Comparison of ENCODE assay signal across 8 mouse cellular contexts in genomic region chr1:93114713-93115463, GRCm38 (mm10). TPM values are rescaled to one million over a fixed set of nuclear protein-coding genes. Genes with fewer than 3 reads are reported as not detected.
A peak's percentile ranks its signal among the peaks of the same experiment; 100 is the strongest.
DNase-seq lines count a peak whose midpoint lies in the region; ATAC-seq and TF ChIP-seq lines count a peak whose summit lies in the region.

No protein-coding gene starts in this region.

- peak overlapping the region; percentile 70 for H3K4me2 ChIP-seq in heart, embryonic 13.5 days
- H3K4me2 ChIP-seq in kidney, postnatal 0 days (ENCODE audit: low read length) = peak overlapping the region; percentile 51
- peak overlapping the region; percentile 51 for H3K4me2 ChIP-seq in liver, embryonic 11.5 days

- H3K9ac ChIP-seq in heart, embryonic 13.5 days = peak overlapping the region; percentile 64
- no peak overlapping the region for H3K9ac ChIP-seq in kidney, postnatal 0 days (ENCODE audit: low read depth, low read length)
- no peak overlapping the region for H3K9ac ChIP-seq in liver, embryonic 11.5 days (ENCODE audit: low read depth, low read length)

- H3K4me1 ChIP-seq in embryonic facial prominence, embryonic 10.5 days = peaks cover 15% of the 10 kb centered on the region
- peaks cover 7% of the 10 kb centered on the region; the same call in 1 of the 2 replicates for H3K4me1 ChIP-seq in heart, embryonic 13.5 days
- peaks cover 5% of the 10 kb centered on the region; the same call in 1 of the 2 replicates for H3K4me1 ChIP-seq in kidney, postnatal 0 days (replicated peaks; ENCODE audit: insufficient read depth, low read length)
- no peaks in the 10 kb centered on the region for H3K4me1 ChIP-seq in liver, embryonic 11.5 days (replicated peaks; ENCODE audit: control insufficient read depth, insufficient read depth, low read length)

- H3K9me3 ChIP-seq in embryonic facial prominence, embryonic 10.5 days = peaks cover 9% of the 10 kb centered on the region; the same call in 1 of the 2 replicates
- peaks cover 7% of the 10 kb centered on the region for H3K9me3 ChIP-seq in heart, embryonic 13.5 days
- no peaks in the 10 kb centered on the region for H3K9me3 ChIP-seq in kidney, postnatal 0 days (replicated peaks; ENCODE audit: low read length)
- H3K9me3 ChIP-seq in liver, embryonic 11.5 days (ENCODE audit: control insufficient read depth, low read length) = no peaks in the 10 kb centered on the region

- DNase-seq in adrenal gland, postnatal 10 days = peak; percentile 76
- peak; percentile 96 for DNase-seq in embryonic facial prominence, embryonic 10.5 days (ENCODE audit: low spot score)
- DNase-seq in kidney, postnatal 0 days (ENCODE audit: low spot score) = peak; percentile 90
- peak; percentile 71 for DNase-seq in liver, embryonic 11.5 days (ENCODE audit: low spot score)
- peak; percentile 95 for DNase-seq in neural tube, embryonic 10.5 days (ENCODE audit: extremely low spot score, low spot score)
- DNase-seq in thymus, postnatal 14 days = peak; percentile 69

- TF ChIP-seq CTCF in C2C12 (IDR thresholded peaks at IDR 0.05; ENCODE audit: control insufficient read depth, insufficient read depth, insufficient read length) = no peak
- no peak for TF ChIP-seq CTCF in kidney, postnatal 0 days (IDR thresholded peaks at IDR 0.05; ENCODE audit: low read depth)

- peaks cover 13% of the 10 kb centered on the region for H3K27me3 ChIP-seq in C2C12 (ENCODE audit: control insufficient read depth, insufficient read depth, insufficient read length)
- H3K27me3 ChIP-seq in embryonic facial prominence, embryonic 10.5 days (replicated peaks; ENCODE audit: low read depth, poor library complexity, severe bottlenecking) = peaks cover 16% of the 10 kb centered on the region; the same call in 1 of the 2 replicates
- peaks cover 21% of the 10 kb centered on the region for H3K27me3 ChIP-seq in heart, embryonic 13.5 days (replicated peaks)
- no peaks in the 10 kb centered on the region for H3K27me3 ChIP-seq in kidney, postnatal 0 days (ENCODE audit: insufficient read depth, low read length)
- no peaks in the 10 kb centered on the region for H3K27me3 ChIP-seq in liver, embryonic 11.5 days (replicated peaks; ENCODE audit: control insufficient read depth, insufficient read depth, low read length)

- no peak overlapping the region for H3ac ChIP-seq in C2C12 (ENCODE audit: control insufficient read depth, insufficient read length, low read depth)

- no peaks in the 10 kb centered on the region for H3K36me3 ChIP-seq in C2C12 (ENCODE audit: control insufficient read depth, insufficient read depth)
- H3K36me3 ChIP-seq in embryonic facial prominence, embryonic 10.5 days (replicated peaks) = no peaks in the 10 kb centered on the region
- H3K36me3 ChIP-seq in heart, embryonic 13.5 days = no peaks in the 10 kb centered on the region
- H3K36me3 ChIP-seq in kidney, postnatal 0 days (ENCODE audit: insufficient read depth, low read length) = no peaks in the 10 kb centered on the region
- no peaks in the 10 kb centered on the region for H3K36me3 ChIP-seq in liver, embryonic 11.5 days (ENCODE audit: control insufficient read depth, insufficient read depth, low read length)

- H3K79me3 ChIP-seq in C2C12 (ENCODE audit: low read depth) = no peaks in the 10 kb centered on the region

- H3K4me3 ChIP-seq in C2C12 (ENCODE audit: insufficient read depth, poor library complexity, severe bottlenecking) = peak overlapping the region; percentile 6
- H3K4me3 ChIP-seq in embryonic facial prominence, embryonic 10.5 days = peak overlapping the region; percentile 58
- peak overlapping the region; percentile 44 for H3K4me3 ChIP-seq in heart, embryonic 13.5 days
- peak overlapping the region; percentile 9; the same call in 1 of the 2 replicates for H3K4me3 ChIP-seq in kidney, postnatal 0 days (replicated peaks; ENCODE audit: low read depth, low read length)
- H3K4me3 ChIP-seq in liver, embryonic 11.5 days (ENCODE audit: low read depth, low read length) = no peak overlapping the region

- 25% methylated on average over 21 of the region's 21 CpGs for WGBS in embryonic facial prominence, embryonic 10.5 days
- 27% methylated on average over 21 of the region's 21 CpGs for WGBS in heart, embryonic 13.5 days
- WGBS in kidney, postnatal 0 days = 26% methylated on average over 21 of the region's 21 CpGs
- 29% methylated on average over 21 of the region's 21 CpGs for WGBS in liver, embryonic 11.5 days

- H3K27ac ChIP-seq in embryonic facial prominence, embryonic 10.5 days (replicated peaks) = peak overlapping the region; percentile 80
- no peak overlapping the region for H3K27ac ChIP-seq in heart, embryonic 13.5 days (replicated peaks)
- no peak overlapping the region for H3K27ac ChIP-seq in kidney, postnatal 0 days
- H3K27ac ChIP-seq in liver, embryonic 11.5 days (ENCODE audit: low read depth, low read length) = no peak overlapping the region

- no peak for ATAC-seq in heart, embryonic 13.5 days (ENCODE audit: extremely low read depth, insufficient number of reproducible peaks, low FRiP score, low TSS enrichment)
- peak; percentile 97 for ATAC-seq in kidney, postnatal 0 days (replicated peaks; ENCODE audit: low FRiP score, low read depth)
- peak; percentile 78 for ATAC-seq in liver, embryonic 11.5 days (replicated peaks; ENCODE audit: low FRiP score)

- H3K79me2 ChIP-seq in C2C12 (ENCODE audit: control insufficient read depth, insufficient read depth) = no peaks in the 10 kb centered on the region

TF ChIP-seq in C2C12, 6 proteins besides CTCF, POLR2A, EP300 and RAD21:
- TF ChIP-seq MYOD1 (IDR thresholded peaks at IDR 0.05; ENCODE audit: control insufficient read depth, insufficient read length, low read depth) = no peak
- TF ChIP-seq CEBPB (IDR thresholded peaks at IDR 0.05; ENCODE audit: low read depth) = no peak
- TF ChIP-seq MYOG (IDR thresholded peaks at IDR 0.05; ENCODE audit: control insufficient read depth, extremely low read depth, insufficient read length) = no peak
- TF ChIP-seq FOSL1 (IDR thresholded peaks at IDR 0.05; ENCODE audit: insufficient read depth, low read length, poor library complexity, severe bottlenecking) = no peak
- no peak for TF ChIP-seq MAX (IDR thresholded peaks at IDR 0.05)
- no peak for TF ChIP-seq USF1 (IDR thresholded peaks at IDR 0.05; ENCODE audit: low read depth)

RNA-seq across cellular contexts. Expression of gene Kif1a, which starts 13.1 kb away (rescaled TPM):
- 3.4 TPM for polyA plus RNA-seq in C2C12 (2012; fragmentation: generic; extraction: Trizol)
- total RNA-seq in adrenal gland, postnatal 10 days (2021) = 10 to 100 TPM; 15.6 to 29.2 TPM
- polyA plus RNA-seq in embryonic facial prominence, embryonic 10.5 days (2016; fragmentation: Nextera tagmentation; extraction: Ambion mirVana) = 23.9 and 27.5 TPM in 2 replicates
- 9.7 and 10.8 TPM in 2 replicates for polyA plus RNA-seq in heart, embryonic 13.5 days (2015; fragmentation: Nextera tagmentation; extraction: Ambion mirVana)
- 3.7 and 4.8 TPM in 2 replicates for polyA plus RNA-seq in kidney, postnatal 0 days (2015; fragmentation: Nextera tagmentation; extraction: Ambion mirVana)
- polyA plus RNA-seq in liver, embryonic 11.5 days (2014; fragmentation: Nextera tagmentation; extraction: Ambion mirVana) = 2.2 TPM in 2 replicates

RNA-seq across cellular contexts. Expression of gene Agxt, which starts 20.2 kb away (rescaled TPM):
- not detected for polyA plus RNA-seq in C2C12 (2012; fragmentation: generic; extraction: Trizol)
- total RNA-seq in adrenal gland, postnatal 10 days (2021) = 10 to 100 TPM; 20.0 to 46.3 TPM
- polyA plus RNA-seq in embryonic facial prominence, embryonic 10.5 days (2016; fragmentation: Nextera tagmentation; extraction: Ambion mirVana) = not detected in 2 replicates
- 0.27 TPM in 1 of 2 replicates, not detected in the other for polyA plus RNA-seq in heart, embryonic 13.5 days (2015; fragmentation: Nextera tagmentation; extraction: Ambion mirVana)
- 0.24 and 0.33 TPM in 2 replicates for polyA plus RNA-seq in kidney, postnatal 0 days (2015; fragmentation: Nextera tagmentation; extraction: Ambion mirVana)
- polyA plus RNA-seq in liver, embryonic 11.5 days (2014; fragmentation: Nextera tagmentation; extraction: Ambion mirVana) = 1.1 and 1.6 TPM in 2 replicates

RNA-seq across cellular contexts. Expression of gene 2310007B03Rik, which starts 45.9 kb away (rescaled TPM):
- 0.09 TPM for polyA plus RNA-seq in C2C12 (2012; fragmentation: generic; extraction: Trizol)
- total RNA-seq in adrenal gland, postnatal 10 days (2021) = not detected
- 0.87 and 1.5 TPM in 2 replicates for polyA plus RNA-seq in embryonic facial prominence, embryonic 10.5 days (2016; fragmentation: Nextera tagmentation; extraction: Ambion mirVana)
- polyA plus RNA-seq in heart, embryonic 13.5 days (2015; fragmentation: Nextera tagmentation; extraction: Ambion mirVana) = 0.12 and 0.24 TPM in 2 replicates
- 3.1 and 3.4 TPM in 2 replicates for polyA plus RNA-seq in kidney, postnatal 0 days (2015; fragmentation: Nextera tagmentation; extraction: Ambion mirVana)
- 0.07 TPM in 1 of 2 replicates, not detected in the other for polyA plus RNA-seq in liver, embryonic 11.5 days (2014; fragmentation: Nextera tagmentation; extraction: Ambion mirVana)

RNA-seq across cellular contexts. Expression of gene Crocc2, which starts 53.6 kb away (rescaled TPM):
- polyA plus RNA-seq in C2C12 (2012; fragmentation: generic; extraction: Trizol) = 0.01 TPM
- total RNA-seq in adrenal gland, postnatal 10 days (2021) = under 1 TPM; 0.06 to 0.15 TPM
- 0.19 and 0.20 TPM in 2 replicates for polyA plus RNA-seq in embryonic facial prominence, embryonic 10.5 days (2016; fragmentation: Nextera tagmentation; extraction: Ambion mirVana)
- polyA plus RNA-seq in heart, embryonic 13.5 days (2015; fragmentation: Nextera tagmentation; extraction: Ambion mirVana) = 0.17 and 0.31 TPM in 2 replicates
- 0.06 and 0.14 TPM in 2 replicates for polyA plus RNA-seq in kidney, postnatal 0 days (2015; fragmentation: Nextera tagmentation; extraction: Ambion mirVana)
- polyA plus RNA-seq in liver, embryonic 11.5 days (2014; fragmentation: Nextera tagmentation; extraction: Ambion mirVana) = 0.09 and 0.16 TPM in 2 replicates
